Mouse (Mus musculus) limb, embryonic 14.5 days (tissue): ENCODE measurements at regions not wholly inside any gene's neighbourhood (a gene's known extent, or its start where the extent isn't known, plus 50 kb on each side); places are given as distances from the start of the nearest gene placed in this dataset.

Experiments
- ATAC-seq: fragments of 200-750 bp; cut with Nextera tagmentation; 2 replicates; pipeline ENCODE4 v1.8.0; 2017; ENCODE audit warnings: low read depth, moderate number of reproducible peaks, moderate TSS enrichment; ENCODE audit not compliant: low FRiP score
- DNase-seq: peaks from one replicate; pipeline ENCODE4 v3.0.0-alpha.2; 2015; ENCODE audit warnings: low spot score
- H3K27ac ChIP-seq: fragments of 300-500 bp; sonication (generic); replicated peaks from 2 replicates; pipeline ENCODE4 v1.5.1; 2014; ENCODE audit warnings: low read depth, mild to moderate bottlenecking, low read length, moderate library complexity, mixed read lengths
- H3K27me3 ChIP-seq: fragments of 300-500 bp; sonication (generic); 2 replicates; pipeline ENCODE4 v1.6.1; 2014; ENCODE audit warnings: low read length, mixed read lengths; ENCODE audit not compliant: control insufficient read depth, insufficient read depth
- H3K36me3 ChIP-seq: fragments of 300-500 bp; sonication (generic); 2 replicates; pipeline ENCODE4 v1.6.1; 2014; ENCODE audit warnings: mild to moderate bottlenecking, low read length, moderate library complexity, mixed read lengths; ENCODE audit not compliant: control insufficient read depth, insufficient read depth
- H3K4me1 ChIP-seq: fragments of 300-500 bp; sonication (generic); 2 replicates; pipeline ENCODE4 v1.6.1; 2014; ENCODE audit warnings: antibody characterized with exemption, low read length, mixed read lengths; ENCODE audit not compliant: control insufficient read depth, insufficient read depth
- H3K4me2 ChIP-seq: fragments of 300-500 bp; sonication (generic); replicated peaks from 2 replicates; pipeline ENCODE4 v1.6.1; 2014; ENCODE audit warnings: low read depth, mild to moderate bottlenecking, low read length, moderate library complexity; ENCODE audit not compliant: severe bottlenecking
- H3K4me3 ChIP-seq: fragments of 300-500 bp; sonication (generic); replicated peaks from 2 replicates; pipeline ENCODE4 v1.5.1; 2014; ENCODE audit warnings: low read length
- H3K9ac ChIP-seq: fragments of 300-500 bp; sonication (generic); 2 replicates; pipeline ENCODE4 v1.6.1; 2014; ENCODE audit warnings: mild to moderate bottlenecking, low read depth, low read length, moderate library complexity; ENCODE audit not compliant: severe bottlenecking
- H3K9me3 ChIP-seq: fragments of 300-500 bp; sonication (generic); 2 replicates; pipeline ENCODE4 v1.6.1; 2016; ENCODE audit warnings: low read length; ENCODE audit not compliant: control insufficient read depth
- POLR2A ChIP-seq: fragments of 200-500 bp; IDR thresholded peaks from 2 replicates; pipeline ENCODE4 v1.8.0; 2012; ENCODE audit warnings: inconsistent platforms, mild to moderate bottlenecking, moderate library complexity, borderline replicate concordance; ENCODE audit not compliant: insufficient read depth, insufficient read length; ENCODE audit errors: extremely low read depth
- WGBS: fragments of 180-500 bp; shearing (Covaris S2); extraction: QIAGEN DNeasy Blood & Tissue Kit; methylation state at CpG from one replicate; pipeline ENCODE4 v1.1.7; 2014; 5-methylcytosine and 5-hydroxymethylcytosine counted together

DNA sequence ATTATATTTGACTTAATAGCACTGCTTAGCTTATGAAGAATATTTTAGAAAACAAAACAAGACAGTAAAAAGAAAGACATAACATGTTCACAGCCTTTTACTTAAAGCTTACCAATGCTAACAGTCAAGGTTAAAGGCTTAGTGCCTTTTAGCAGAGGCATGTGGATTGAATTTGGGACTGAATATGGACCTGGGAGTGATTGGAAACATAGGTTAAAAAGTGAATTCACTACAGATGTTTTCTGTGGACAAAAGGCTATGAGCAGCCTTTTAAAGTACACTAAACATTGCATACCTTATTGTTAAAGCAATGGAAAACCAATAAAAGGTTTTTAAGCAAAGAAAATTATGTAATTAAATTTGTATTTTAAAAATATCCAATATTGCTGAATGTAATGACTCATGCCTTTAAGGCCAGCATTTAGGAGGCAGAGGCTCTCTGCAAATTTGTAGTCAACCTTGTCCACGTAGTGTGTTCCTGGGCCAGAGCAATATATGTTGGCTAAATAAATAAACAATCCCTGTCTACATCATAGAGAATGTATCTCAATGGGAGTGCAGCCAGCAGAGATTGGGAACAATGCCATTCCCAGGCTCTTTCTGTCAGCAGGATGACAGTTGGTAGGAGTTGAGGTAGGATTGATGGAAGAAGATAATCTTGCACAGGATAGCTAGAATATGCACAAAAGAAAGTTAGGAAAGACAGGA is 521.2 kb upstream of the Cdh11 start:
- no peak for TF ChIP-seq POLR2A
- Histone ChIP-seq H3K9ac (no peak overlapping the region), H3K4me2 (no peak overlapping the region), H3K27me3 (no peaks in the 10 kb centered on the region), H3K4me1 (0 out of 2 replicates have a peak, but pooled peaks cover 3% of the 10 kb centered on the region), H3K4me3 (no peak overlapping the region), H3K27ac (no peak overlapping the region), H3K36me3 (no peaks in the 10 kb centered on the region), H3K9me3 (no peaks in the 10 kb centered on the region)
- DNase-seq (peak; percentile 72), ATAC-seq (peak; percentile 63)
- WGBS = 19% methylated on average over 1 of the region's 1 CpGs

DNA sequence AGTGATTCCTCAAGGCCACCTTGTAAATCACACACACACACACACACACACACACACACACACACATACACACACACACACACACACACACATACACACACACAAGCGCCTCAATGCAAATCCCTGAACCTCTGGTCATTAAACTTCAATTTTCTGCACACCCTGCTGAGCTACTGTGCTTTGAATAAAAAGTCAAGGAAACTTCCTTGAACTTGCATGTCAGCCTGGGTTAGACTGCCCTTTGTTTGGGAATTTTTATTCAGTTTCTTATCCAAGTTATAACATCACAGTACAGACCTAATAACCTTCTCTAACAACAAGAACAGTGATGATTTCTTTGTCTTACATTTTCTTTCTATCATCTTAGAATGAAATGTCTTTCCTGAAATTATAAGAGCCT is 528.1 kb upstream of the Cdh11 start:
- no peak overlapping the region for H3K27ac ChIP-seq
- H3K9me3 ChIP-seq = no peaks in the 10 kb centered on the region
- no peaks in the 10 kb centered on the region for H3K36me3 ChIP-seq
- H3K27me3 ChIP-seq = no peaks in the 10 kb centered on the region
- H3K4me3 ChIP-seq = no peak overlapping the region
- 50% methylated on average over 1 of the region's 1 CpGs for WGBS
- no peak overlapping the region for H3K9ac ChIP-seq
- H3K4me2 ChIP-seq = no peak overlapping the region
- TF ChIP-seq POLR2A = no peak
- peaks cover 9% of the 10 kb centered on the region; the same call in 1 of the 2 replicates for H3K4me1 ChIP-seq
- ATAC-seq (no peak), DNase-seq (no peak)

DNA sequence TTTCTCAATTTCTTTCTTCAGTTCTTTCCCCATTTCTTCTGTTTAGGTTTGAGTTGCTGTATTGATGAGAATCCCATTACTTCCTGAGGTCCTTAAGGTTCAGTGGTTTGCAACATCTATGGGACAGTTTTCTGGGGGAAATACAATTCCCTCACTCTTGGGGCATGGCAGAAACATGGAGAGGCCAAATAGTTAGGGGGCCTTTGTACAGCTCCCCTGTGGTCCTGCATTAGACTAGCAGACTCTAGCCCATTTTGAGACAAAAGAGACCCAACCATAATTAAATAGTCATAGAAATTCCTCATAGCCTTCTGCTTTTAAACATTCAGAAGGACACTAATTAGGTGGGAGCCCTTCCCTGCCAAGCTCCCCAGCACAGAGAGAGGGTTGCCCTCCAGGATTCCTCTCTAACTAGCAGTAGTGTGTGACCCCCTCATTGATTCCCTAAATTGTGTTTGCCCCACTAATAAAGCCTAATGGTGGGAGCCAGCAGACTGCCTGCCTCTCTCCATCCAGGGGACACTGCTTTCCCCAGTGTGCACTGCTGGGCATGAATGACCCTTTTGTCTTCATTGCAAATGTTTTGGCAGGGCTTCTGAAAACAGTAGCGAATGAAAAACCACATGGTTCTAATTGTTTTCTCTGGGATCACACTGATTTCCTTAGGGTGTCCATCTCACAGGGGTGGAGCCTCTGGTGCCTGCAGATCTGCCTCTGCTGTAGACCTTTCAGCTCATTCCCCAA is 529.0 kb upstream of the Cdh11 start:
- H3K4me2 ChIP-seq = no peak overlapping the region
- H3K36me3 ChIP-seq = no peaks in the 10 kb centered on the region
- H3K4me3 ChIP-seq = no peak overlapping the region
- WGBS = 21% methylated on average over 1 of the region's 1 CpGs
- H3K27ac ChIP-seq = no peak overlapping the region
- H3K27me3 ChIP-seq = no peaks in the 10 kb centered on the region
- no peaks in the 10 kb centered on the region for H3K9me3 ChIP-seq
- peaks cover 9% of the 10 kb centered on the region; the same call in 1 of the 2 replicates for H3K4me1 ChIP-seq
- H3K9ac ChIP-seq = no peak overlapping the region
- no peak for TF ChIP-seq POLR2A
- peak; percentile 47; the same call in 1 of the 2 replicates for ATAC-seq
- DNase-seq = no peak

DNA sequence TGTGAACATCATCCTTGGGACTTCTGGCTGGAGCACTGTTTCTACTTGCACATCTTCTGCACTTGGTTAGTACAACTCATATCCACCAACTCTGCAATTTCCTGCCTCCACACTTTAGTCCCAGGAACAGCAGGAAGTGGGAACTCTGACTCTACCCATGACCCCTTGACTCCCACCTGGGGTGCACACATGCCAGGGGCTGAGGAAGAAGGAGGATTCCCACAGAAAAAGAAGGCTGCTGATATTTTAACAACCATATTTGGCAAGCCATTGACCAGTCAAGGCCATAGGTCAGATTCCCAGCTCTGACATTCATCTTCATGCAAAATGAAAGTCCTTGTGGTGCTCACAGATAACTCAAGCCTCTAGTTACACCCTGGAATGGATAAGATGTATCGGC is 530.3 kb upstream of the Cdh11 start:
- TF ChIP-seq POLR2A = no peak
- no peaks in the 10 kb centered on the region for H3K27me3 ChIP-seq
- H3K27ac ChIP-seq = no peak overlapping the region
- H3K9ac ChIP-seq = no peak overlapping the region
- DNase-seq (no peak), ATAC-seq (no peak)
- 75% methylated on average over 1 of the region's 1 CpGs for WGBS
- no peaks in the 10 kb centered on the region for H3K36me3 ChIP-seq
- peaks cover 9% of the 10 kb centered on the region; the same call in 1 of the 2 replicates for H3K4me1 ChIP-seq
- H3K9me3 ChIP-seq = no peaks in the 10 kb centered on the region
- H3K4me2 ChIP-seq = no peak overlapping the region
- no peak overlapping the region for H3K4me3 ChIP-seq

DNA sequence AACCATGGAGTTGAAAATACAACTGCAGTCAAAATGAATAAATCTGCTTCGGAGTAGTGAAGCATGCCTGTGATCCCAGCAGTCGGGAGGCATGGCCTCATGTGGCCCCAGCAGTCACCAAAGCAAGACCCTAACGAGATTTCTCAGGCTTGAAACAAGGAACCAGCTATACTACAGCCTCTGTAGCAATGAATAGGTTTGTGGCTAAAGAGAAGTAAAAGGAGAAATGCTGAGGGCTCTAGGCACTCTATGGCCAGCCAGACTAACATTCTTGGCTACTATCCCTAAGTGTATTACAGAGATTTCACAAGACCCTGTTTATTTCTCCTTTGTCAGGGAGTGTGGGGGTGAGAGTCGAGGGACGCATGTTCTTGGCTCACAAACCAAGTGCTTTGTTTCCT is 531.2 kb upstream of the Cdh11 start:
- Histone ChIP-seq H3K27me3 (no peaks in the 10 kb centered on the region), H3K9me3 (no peaks in the 10 kb centered on the region), H3K9ac (no peak overlapping the region), H3K4me2 (no peak overlapping the region), H3K4me1 (peaks cover 9% of the 10 kb centered on the region; the same call in 1 of the 2 replicates), H3K4me3 (no peak overlapping the region), H3K36me3 (no peaks in the 10 kb centered on the region), H3K27ac (no peak overlapping the region)
- WGBS = 36% methylated on average over 5 of the region's 5 CpGs
- DNase-seq (peak; percentile 22), ATAC-seq (no peak)
- TF ChIP-seq POLR2A = no peak
